24 mouse cellular contexts compared by ENCODE assay signal in genomic region chr12:32346121-32346520, GRCm38 (mm10). TPM values are rescaled to one million over a fixed set of nuclear protein-coding genes. Genes with fewer than 3 reads are reported as not detected.
A peak's percentile ranks its signal among the peaks of the same experiment; 100 is the strongest.
DNase-seq lines count a peak whose midpoint lies in the region; ATAC-seq lines count a peak whose summit lies in the region.
"Had no signal": no experiment of that assay in that cellular context is flagged by ENCODE, and none has a peak within 500 bp of the region (broad histone marks: within the 10 kb centered on the region; RNA-seq: fewer than 3 reads in every experiment).

No protein-coding gene starts in this region.

- intact Hi-C loops in heart, postnatal 14 days (cut with DNase I) = no loop called here

- 84% methylated on average over 4 of the region's 4 CpGs for WGBS in liver, embryonic 16.5 days (ENCODE audit: insufficient replicate concordance)
- WGBS in liver, embryonic 11.5 days = 86% methylated on average over 4 of the region's 4 CpGs

- ATAC-seq in liver, embryonic 16.5 days (ENCODE audit: low read depth) = no peak
- ATAC-seq in liver, embryonic 11.5 days (replicated peaks; ENCODE audit: low FRiP score) = no peak
- ATAC-seq: activated CD4-positive, CD25-positive, alpha-beta regulatory T cell, adult 4 months; CD4-positive, CD25-positive, alpha-beta regulatory T cell, adult 4 months; forebrain, embryonic 13.5 days; forebrain, embryonic 15.5 days; Patski had no signal

- H3K9ac ChIP-seq in liver, embryonic 16.5 days (ENCODE audit: low read depth, low read length) = no peak overlapping the region
- no peak overlapping the region for H3K9ac ChIP-seq in liver, embryonic 11.5 days (ENCODE audit: low read depth, low read length)
- H3K9ac ChIP-seq: embryonic facial prominence, embryonic 12.5 days; forebrain, embryonic 13.5 days; forebrain, embryonic 15.5 days had no signal

- peaks cover 4% of the 10 kb centered on the region for H3K4me1 ChIP-seq in liver, embryonic 16.5 days (ENCODE audit: control insufficient read depth, low read depth, low read length)
- H3K4me1 ChIP-seq in liver, embryonic 11.5 days (replicated peaks; ENCODE audit: control insufficient read depth, insufficient read depth, low read length) = no peaks in the 10 kb centered on the region
- H3K4me1 ChIP-seq: embryonic facial prominence, embryonic 10.5 days; embryonic facial prominence, embryonic 12.5 days; forebrain, embryonic 13.5 days; forebrain, embryonic 15.5 days had no signal

- H3K4me3 ChIP-seq in liver, embryonic 16.5 days (ENCODE audit: low read depth, low read length) = no peak overlapping the region
- H3K4me3 ChIP-seq in liver, embryonic 11.5 days (ENCODE audit: low read depth, low read length) = no peak overlapping the region
- H3K4me3 ChIP-seq: embryonic facial prominence, embryonic 10.5 days; embryonic facial prominence, embryonic 12.5 days; forebrain, embryonic 13.5 days; forebrain, embryonic 15.5 days had no signal

- H3K36me3 ChIP-seq in liver, embryonic 16.5 days (ENCODE audit: control insufficient read depth, insufficient read depth) = no peaks in the 10 kb centered on the region
- no peaks in the 10 kb centered on the region for H3K36me3 ChIP-seq in liver, embryonic 11.5 days (ENCODE audit: control insufficient read depth, insufficient read depth, low read length)
- H3K36me3 ChIP-seq: embryonic facial prominence, embryonic 10.5 days; embryonic facial prominence, embryonic 12.5 days; forebrain, embryonic 15.5 days; G1E had no signal

- H3K27ac ChIP-seq in liver, embryonic 16.5 days (ENCODE audit: low read length) = peak overlapping the region; percentile 17; the same call in 1 of the 2 replicates
- H3K27ac ChIP-seq in liver, embryonic 11.5 days (ENCODE audit: low read depth, low read length) = no peak overlapping the region
- H3K27ac ChIP-seq: embryonic facial prominence, embryonic 10.5 days; embryonic facial prominence, embryonic 12.5 days; forebrain, embryonic 13.5 days; forebrain, embryonic 15.5 days had no signal

- no peaks in the 10 kb centered on the region for H3K27me3 ChIP-seq in liver, embryonic 16.5 days (ENCODE audit: control insufficient read depth, insufficient read depth, low read depth, low read length)
- H3K27me3 ChIP-seq in liver, embryonic 11.5 days (replicated peaks; ENCODE audit: control insufficient read depth, insufficient read depth, low read length) = no peaks in the 10 kb centered on the region
- H3K27me3 ChIP-seq: CH12.LX; embryonic facial prominence, embryonic 12.5 days; forebrain, embryonic 13.5 days; forebrain, embryonic 15.5 days; Patski had no signal

- no peaks in the 10 kb centered on the region for H3K9me3 ChIP-seq in liver, embryonic 16.5 days (replicated peaks; ENCODE audit: control insufficient read depth, low read length)
- no peaks in the 10 kb centered on the region for H3K9me3 ChIP-seq in liver, embryonic 11.5 days (ENCODE audit: control insufficient read depth, low read length)
- H3K9me3 ChIP-seq: embryonic facial prominence, embryonic 10.5 days; embryonic facial prominence, embryonic 12.5 days; forebrain, embryonic 13.5 days; forebrain, embryonic 15.5 days; G1E had no signal

- peak; percentile 19 for DNase-seq in gastrocnemius, adult 18-20 months (ENCODE audit: low spot score)
- no peak for DNase-seq in gastrocnemius, postnatal 25 days
- peak; percentile 97 for DNase-seq in heart, adult 11 months
- no peak for DNase-seq in heart, postnatal 14 days
- no peak for DNase-seq in liver, embryonic 11.5 days (ENCODE audit: low spot score)
- DNase-seq: adrenal gland, adult 8-10 months; adrenal gland, postnatal 14 days; adrenal gland, postnatal 36 days; B cell, adult 2 months; cerebellum, adult 11-12 months; cerebellum, adult 2 months; cerebellum, adult 9-10 months; cerebellum, postnatal 10 days; cerebellum, postnatal 25 days had no signal

- no peak overlapping the region for H3K4me2 ChIP-seq in liver, embryonic 16.5 days (ENCODE audit: low read depth, low read length)
- no peak overlapping the region for H3K4me2 ChIP-seq in liver, embryonic 11.5 days
- H3K4me2 ChIP-seq: embryonic facial prominence, embryonic 12.5 days; forebrain, embryonic 13.5 days; forebrain, embryonic 15.5 days had no signal

RNA-seq across cellular contexts. Expression of gene Ccdc71l, which starts 32.4 kb away (rescaled TPM):
- total RNA-seq in gastrocnemius, adult 18-20 months (2021) = 1 to 10 TPM; 5.4 to 5.6 TPM
- total RNA-seq in gastrocnemius, postnatal 25 days (2021) = 1 to 10 TPM; 3.5 to 4.2 TPM
- total RNA-seq in heart, postnatal 14 days (2021) = 10 to 100 TPM; 10.3 to 10.8 TPM
- polyA plus RNA-seq in liver, embryonic 16.5 days (2015; fragmentation: Nextera tagmentation; extraction: Ambion mirVana) = 2.1 and 3.3 TPM in 2 replicates
- 5.5 and 5.8 TPM in 2 replicates for polyA plus RNA-seq in liver, embryonic 11.5 days (2014; fragmentation: Nextera tagmentation; extraction: Ambion mirVana)

Comparison
In these comparisons a context has a peak if more than half of its experiments do, and no peak if none do; other contexts are left out.
1. DNase-seq: peak in gastrocnemius, adult 18-20 months (single experiment) and heart, adult 11 months (single experiment); none in gastrocnemius, postnatal 25 days (single experiment), heart, postnatal 14 days (0 of 2) and liver, embryonic 11.5 days (single experiment).